Mouse (Mus musculus) testis, postnatal 10 days (tissue): ENCODE results near the gene Slc30a3.
"Not testable (repeated sequence)": the region's sequence is repeated elsewhere in the genome, so short reads cannot be mapped to it uniquely, and the experiment has no call there.

ENCODE experiments used
- DNase-seq: peaks from one replicate; pipeline ENCODE4 v3.0.0; 2021; ENCODE audit warnings: low spot score

Slc30a3 gene

GRCm38 (mm10) chr5:31048763-31049641, 59.0 kb downstream of the Slc30a3 start, which contains the start of gene Slc5a6:
Gene Slc5a6 (minus strand): TSS chr5:31048924.
- DNase-seq: no peak

- DNase-seq: peak; percentile 99
Observed at GRCm38 (mm10) chr5:31047848-31048762, 59.9 kb downstream of the Slc30a3 start, which contains the start of gene Atraid. Gene Atraid (plus strand): TSS chr5:31048312.

GRCm38 (mm10) chr5:31047074-31047473, 61.0 kb downstream of the Slc30a3 start:
- no peak for DNase-seq

GRCm38 (mm10) chr5:31046416-31046815, 61.6 kb downstream of the Slc30a3 start:
- no peak for DNase-seq

GRCm38 (mm10) chr5:31038171-31038845, 69.7 kb downstream of the Slc30a3 start:
- no peak for DNase-seq

- not testable (repeated sequence) for DNase-seq
Observed at GRCm38 (mm10) chr5:31036556-31036955, 71.5 kb downstream of the Slc30a3 start.
